ENCODE assay signal across 28 mouse cellular contexts in the genomic region with DNA sequence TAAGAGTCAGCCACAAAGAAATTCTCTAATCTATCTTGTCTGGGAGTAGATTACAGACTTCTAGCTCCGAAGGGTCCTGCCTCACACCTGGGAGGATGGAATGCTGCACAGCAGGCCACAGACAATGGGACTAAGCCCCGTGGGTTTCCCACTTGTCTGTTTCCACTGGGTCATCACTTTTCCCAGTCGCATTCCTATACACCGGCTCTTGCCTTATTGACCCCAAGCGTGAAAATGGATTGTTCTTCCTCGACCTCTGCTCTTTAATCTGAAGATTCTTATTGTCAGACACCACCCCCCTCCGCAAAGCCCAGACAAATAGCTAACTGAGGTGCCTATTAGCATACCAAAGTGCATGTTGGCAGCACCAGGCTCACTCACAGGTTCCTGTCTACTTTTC. TPM values are rescaled to one million over a fixed set of nuclear protein-coding genes. Genes with fewer than 3 reads are reported as not detected.
A peak's percentile ranks its signal among the peaks of the same experiment; 100 is the strongest.
DNase-seq lines count a peak whose midpoint lies in the region; ATAC-seq lines count a peak whose summit lies in the region.
"Had no signal": no experiment of that assay in that cellular context is flagged by ENCODE, and none has a peak within 500 bp of the region (broad histone marks: within the 10 kb centered on the region; RNA-seq: fewer than 3 reads in every experiment).

No protein-coding gene starts in this region.

- H3K4me2 ChIP-seq in heart, embryonic 16.5 days (ENCODE audit: low read depth, low read length), result no peak overlapping the region
- H3K4me2 ChIP-seq: embryonic facial prominence, embryonic 12.5 days; forebrain, embryonic 15.5 days; limb, embryonic 13.5 days; liver, embryonic 13.5 days had no signal

- peaks cover 48% of the 10 kb centered on the region for H3K4me1 ChIP-seq in heart, embryonic 16.5 days (ENCODE audit: control insufficient read depth, insufficient read depth, low read length)
- peaks cover 10% of the 10 kb centered on the region for H3K4me1 ChIP-seq in embryonic facial prominence, embryonic 10.5 days
- H3K4me1 ChIP-seq: embryonic facial prominence, embryonic 12.5 days; forebrain, embryonic 15.5 days; limb, embryonic 13.5 days; liver, embryonic 13.5 days had no signal

- no peak for ATAC-seq in heart, embryonic 16.5 days (replicated peaks; ENCODE audit: extremely low read depth, insufficient read depth, low FRiP score)
- ATAC-seq: forebrain, embryonic 15.5 days; hindbrain, postnatal 0 days; intestine, embryonic 16.5 days; midbrain, embryonic 16.5 days had no signal

- no peak overlapping the region for H3K9ac ChIP-seq in heart, embryonic 16.5 days (ENCODE audit: low read length)
- H3K9ac ChIP-seq: embryonic facial prominence, embryonic 12.5 days; forebrain, embryonic 15.5 days; limb, embryonic 13.5 days; liver, embryonic 13.5 days had no signal

- no peak overlapping the region for H3K4me3 ChIP-seq in heart, embryonic 16.5 days (ENCODE audit: low read length)
- H3K4me3 ChIP-seq in embryonic facial prominence, embryonic 10.5 days, result no peak overlapping the region
- H3K4me3 ChIP-seq: embryonic facial prominence, embryonic 12.5 days; forebrain, embryonic 15.5 days; limb, embryonic 13.5 days; liver, embryonic 13.5 days had no signal

- peak overlapping the region; percentile 11; the same call in 1 of the 2 replicates for H3K27ac ChIP-seq in heart, embryonic 16.5 days (ENCODE audit: low read length)
- H3K27ac ChIP-seq in embryonic facial prominence, embryonic 10.5 days (replicated peaks), result peak overlapping the region; percentile 40
- H3K27ac ChIP-seq: embryonic facial prominence, embryonic 12.5 days; forebrain, embryonic 15.5 days; hindbrain, postnatal 0 days; limb, embryonic 13.5 days; liver, embryonic 13.5 days had no signal

- 36% methylated on average over 7 of the region's 7 CpGs for WGBS in heart, embryonic 16.5 days
- 12% methylated on average over 7 of the region's 7 CpGs for WGBS in embryonic facial prominence, embryonic 10.5 days

- no peaks in the 10 kb centered on the region for H3K27me3 ChIP-seq in heart, embryonic 16.5 days (ENCODE audit: control insufficient read depth, insufficient read depth, low read length)
- H3K27me3 ChIP-seq in embryonic facial prominence, embryonic 10.5 days (replicated peaks; ENCODE audit: low read depth, poor library complexity, severe bottlenecking), result 0 out of 2 replicates have a peak, but pooled peaks cover 8% of the 10 kb centered on the region
- H3K27me3 ChIP-seq: CH12.LX; embryonic facial prominence, embryonic 12.5 days; forebrain, embryonic 15.5 days; limb, embryonic 13.5 days; liver, embryonic 13.5 days had no signal

- H3K9me3 ChIP-seq in heart, embryonic 16.5 days (replicated peaks; ENCODE audit: control insufficient read depth, low read length), result no peaks in the 10 kb centered on the region
- no peaks in the 10 kb centered on the region for H3K9me3 ChIP-seq in embryonic facial prominence, embryonic 10.5 days
- H3K9me3 ChIP-seq: embryonic facial prominence, embryonic 12.5 days; forebrain, embryonic 15.5 days; limb, embryonic 13.5 days; liver, embryonic 13.5 days had no signal

- 0 out of 2 replicates have a peak, but pooled peaks cover 2% of the 10 kb centered on the region for H3K36me3 ChIP-seq in heart, embryonic 16.5 days (ENCODE audit: control insufficient read depth, insufficient read depth)
- H3K36me3 ChIP-seq in embryonic facial prominence, embryonic 10.5 days (replicated peaks), result no peaks in the 10 kb centered on the region
- H3K36me3 ChIP-seq: embryonic facial prominence, embryonic 12.5 days; forebrain, embryonic 15.5 days; limb, embryonic 13.5 days; liver, embryonic 13.5 days had no signal

- DNase-seq in heart, postnatal 4 days, result no peak
- DNase-seq in ES-CJ7 (ENCODE audit: low read depth, low spot score) (peak; percentile 44), R1 (ENCODE audit: low read depth, low spot score) (peak; percentile 79)
- peak; percentile 32 for DNase-seq in embryonic facial prominence, embryonic 10.5 days (ENCODE audit: low spot score)
- no peak for DNase-seq in kidney, postnatal 4 days
- no peak for DNase-seq in left cerebral cortex, postnatal 10 days (ENCODE audit: extremely low spot score in 1 of 2, low spot score in 2 of 2)
- no peak for DNase-seq in frontal cortex, postnatal 14 days (ENCODE audit: low spot score in 2 of 2)
- DNase-seq: adrenal gland, postnatal 14 days; B cell, adult 2 months; cerebellum, adult 2 months; cerebellum, postnatal 25 days; gastrocnemius, postnatal 10 days; kidney, adult 9 months; kidney, postnatal 14 days; liver, embryonic 13.5 days; lung, adult 2 months; lung, postnatal 14 days; right cerebral cortex, postnatal 25 days; spleen, adult 18-20 months had no signal

- intact Hi-C loops in left cerebral cortex, postnatal 10 days (cut with DNase I), result no loop called here

RNA-seq across cellular contexts. Expression of a gene that starts 10.4 kb away (rescaled TPM):
- polyA plus RNA-seq in heart, embryonic 16.5 days (2015; fragmentation: Nextera tagmentation; extraction: Ambion mirVana), result 426 and 443 TPM in 2 replicates
- 1,000 to 10,000 TPM; 1,103 to 1,257 TPM for total RNA-seq in heart, postnatal 4 days (2021)
- 10.7 and 11.2 TPM in 2 replicates for polyA plus RNA-seq in embryonic facial prominence, embryonic 10.5 days (2016; fragmentation: Nextera tagmentation; extraction: Ambion mirVana)
- 10 to 100 TPM; 35.5 to 38.3 TPM for total RNA-seq in left cerebral cortex, postnatal 10 days (2021)
- total RNA-seq: hematopoietic stem cell, adult 5-6 weeks had no signal

Comparison
In these comparisons a context has a peak if more than half of its experiments do, and no peak if none do; other contexts are left out.
1. DNase-seq: peak in ES-CJ7 (single experiment), R1 (single experiment) and embryonic facial prominence, embryonic 10.5 days (single experiment); none in heart, postnatal 4 days (single experiment), kidney, postnatal 4 days (0 of 2), left cerebral cortex, postnatal 10 days (0 of 2) and frontal cortex, postnatal 14 days (0 of 2).
2. RNA of a gene that starts 10.4 kb away (total RNA-seq): 1,103 to 1,257 TPM in heart, postnatal 4 days; 35.5 to 38.3 TPM in left cerebral cortex, postnatal 10 days; every median in the first group is over 10 times any median in the second.